Mouse (Mus musculus): ENCODE results near the gene Atp5l.
A peak's percentile ranks its signal among the peaks of the same experiment; 100 is the strongest.
"Not testable (repeated sequence)": the region's sequence is repeated elsewhere in the genome, so short reads cannot be mapped to it uniquely, and the experiment has no call there.

The Atp5l gene

GRCm38 (mm10) chr9:44920374-44921122 is at the start of gene Atp5l:
Gene Atp5l (minus strand): TSS chr9:44920742.
- peak; percentile 97 for DNase-seq (ENCODE audit: low read depth, low spot score)

GRCm38 (mm10) chr9:44969450-44969849 is 48.9 kb upstream of the Atp5l start:
- DNase-seq (ENCODE audit: low read depth, low spot score) = no peak

GRCm38 (mm10) chr9:44967763-44968162 is 47.2 kb upstream of the Atp5l start:
- not testable (repeated sequence) for DNase-seq (ENCODE audit: low read depth, low spot score)

- peak; percentile 91 for DNase-seq (ENCODE audit: low read depth, low spot score)
These were observed 46.3 kb upstream of the Atp5l start for GRCm38 (mm10) chr9:44966815-44967242.

GRCm38 (mm10) chr9:44965833-44966466 is 45.4 kb upstream of the Atp5l start:
- no peak for DNase-seq (ENCODE audit: low read depth, low spot score)

- DNase-seq (ENCODE audit: low read depth, low spot score) = peak; percentile 99
These were observed 44.7 kb upstream of the Atp5l start, which contains the start of gene Ube4a for GRCm38 (mm10) chr9:44965126-44965832. Gene Ube4a (minus strand): TSS chr9:44965600.

GRCm38 (mm10) chr9:44954432-44954831 is 33.9 kb upstream of the Atp5l start:
- no peak for DNase-seq (ENCODE audit: low read depth, low spot score)

- no peak for DNase-seq (ENCODE audit: low read depth, low spot score)
These were observed 27.3 kb upstream of the Atp5l start for GRCm38 (mm10) chr9:44947836-44948235.

GRCm38 (mm10) chr9:44946185-44946695 is 25.7 kb upstream of the Atp5l start:
- DNase-seq (ENCODE audit: low read depth, low spot score) = no peak

GRCm38 (mm10) chr9:44942421-44942820 is 21.9 kb upstream of the Atp5l start:
- DNase-seq (ENCODE audit: low read depth, low spot score) = no peak

- DNase-seq (ENCODE audit: low read depth, low spot score) = no peak
These were observed 21.2 kb upstream of the Atp5l start for GRCm38 (mm10) chr9:44941756-44942155.

- no peak for DNase-seq (ENCODE audit: low read depth, low spot score)
These were observed 1.0 kb upstream of the Atp5l start for GRCm38 (mm10) chr9:44921543-44921942.

- DNase-seq (ENCODE audit: low read depth, low spot score) = peak; percentile 86
These were observed 554 bp upstream of the Atp5l start for GRCm38 (mm10) chr9:44921123-44921468.

GRCm38 (mm10) chr9:44919606-44920005 is 936 bp downstream of the Atp5l start:
- no peak for DNase-seq (ENCODE audit: low read depth, low spot score)

GRCm38 (mm10) chr9:44916196-44916595 is 4.3 kb downstream of the Atp5l start:
- peak; percentile 67 for DNase-seq (ENCODE audit: low read depth, low spot score)

GRCm38 (mm10) chr9:44914706-44915105 is 5.8 kb downstream of the Atp5l start:
- DNase-seq (ENCODE audit: low read depth, low spot score) = no peak

GRCm38 (mm10) chr9:44911365-44911764 is 9.2 kb downstream of the Atp5l start:
- no peak for DNase-seq (ENCODE audit: low read depth, low spot score)

GRCm38 (mm10) chr9:44905620-44906019 is 14.9 kb downstream of the Atp5l start:
- no peak for DNase-seq (ENCODE audit: low read depth, low spot score)

GRCm38 (mm10) chr9:44904964-44905363 is 15.6 kb downstream of the Atp5l start:
- DNase-seq (ENCODE audit: low read depth, low spot score) = no peak

GRCm38 (mm10) chr9:44903856-44904255 is 16.7 kb downstream of the Atp5l start:
- DNase-seq (ENCODE audit: low read depth, low spot score) = no peak

GRCm38 (mm10) chr9:44900402-44900801 is 20.1 kb downstream of the Atp5l start:
- no peak for DNase-seq (ENCODE audit: low read depth, low spot score)

- DNase-seq (ENCODE audit: low read depth, low spot score) = no peak
These were observed 20.8 kb downstream of the Atp5l start for GRCm38 (mm10) chr9:44899716-44900115.

Measured in ES-CJ7 (cell line).